Mouse (Mus musculus): Measurements from ENCODE around the gene Lrig3.

The Lrig3 gene

DNA sequence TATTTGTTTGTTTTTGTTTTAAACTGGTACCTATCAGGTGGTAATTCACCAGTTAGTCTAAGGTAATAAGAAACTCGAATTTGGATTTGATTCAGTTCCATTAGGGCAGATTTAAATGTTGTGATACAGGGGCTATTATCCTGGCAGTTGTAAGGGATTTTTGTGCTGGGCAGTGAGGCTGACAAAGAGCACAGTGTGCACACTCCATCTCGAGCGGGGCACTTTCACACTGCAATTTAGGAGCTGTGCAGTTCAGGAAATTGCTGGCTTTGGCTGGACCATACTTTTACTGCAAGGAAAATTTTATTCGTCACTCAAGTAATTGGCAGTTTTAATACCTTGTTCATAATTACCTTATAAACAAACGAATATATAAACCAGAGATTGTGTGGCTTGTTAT is 24.4 kb downstream of the Lrig3 start:
- in situ Hi-C loops (cut with MboI; ENCODE audit: low pct_unique_long_range_greater_than_20kb in 1 of 2, low sequenced_read_pairs in 2 of 2, unreplicated experiment in 1 of 2), result no loop called here

DNA sequence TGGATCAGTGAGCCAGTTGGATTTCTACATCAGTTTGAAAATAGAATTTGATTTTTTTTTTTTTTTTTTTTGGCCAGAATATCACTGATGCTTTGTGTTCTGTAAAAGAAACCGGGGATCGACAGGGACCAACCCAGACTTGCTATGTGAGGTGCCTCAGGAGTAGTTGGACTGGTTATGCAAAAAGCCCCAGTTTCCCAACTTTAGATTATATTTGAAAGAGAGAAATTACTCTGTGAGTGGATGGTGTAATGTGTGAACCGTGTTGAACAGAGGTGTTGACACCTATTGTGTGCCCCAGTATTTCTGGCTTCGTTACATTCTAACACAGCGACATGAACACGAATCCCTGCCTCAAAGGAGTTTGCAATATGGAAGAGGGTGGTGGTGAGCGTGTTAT is 25.9 kb downstream of the Lrig3 start:
- in situ Hi-C loops (cut with MboI; ENCODE audit: low pct_unique_long_range_greater_than_20kb in 1 of 2, low sequenced_read_pairs in 2 of 2, unreplicated experiment in 1 of 2), result no loop called here

DNA sequence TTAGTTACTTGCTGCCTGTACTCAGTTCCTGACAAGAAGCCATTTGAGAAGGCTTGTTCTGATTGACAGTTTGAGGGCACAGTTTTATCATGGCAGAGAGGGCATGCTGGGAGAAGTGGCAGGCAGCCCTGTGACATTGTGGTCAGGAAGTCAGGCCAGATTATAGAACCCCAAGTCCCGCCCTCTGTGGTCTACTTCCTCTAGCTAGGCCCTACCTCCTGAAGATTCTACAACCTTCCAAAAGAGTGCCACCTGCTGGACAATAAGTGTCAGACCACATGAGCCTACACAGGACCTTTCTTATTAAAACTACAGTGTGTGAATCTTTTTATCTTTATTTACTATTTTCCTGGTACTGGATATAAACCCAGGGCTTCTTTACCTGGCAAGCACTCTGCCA is 28.9 kb downstream of the Lrig3 start:
- in situ Hi-C loops (cut with MboI; ENCODE audit: low pct_unique_long_range_greater_than_20kb in 1 of 2, low sequenced_read_pairs in 2 of 2, unreplicated experiment in 1 of 2), result no loop called here

DNA sequence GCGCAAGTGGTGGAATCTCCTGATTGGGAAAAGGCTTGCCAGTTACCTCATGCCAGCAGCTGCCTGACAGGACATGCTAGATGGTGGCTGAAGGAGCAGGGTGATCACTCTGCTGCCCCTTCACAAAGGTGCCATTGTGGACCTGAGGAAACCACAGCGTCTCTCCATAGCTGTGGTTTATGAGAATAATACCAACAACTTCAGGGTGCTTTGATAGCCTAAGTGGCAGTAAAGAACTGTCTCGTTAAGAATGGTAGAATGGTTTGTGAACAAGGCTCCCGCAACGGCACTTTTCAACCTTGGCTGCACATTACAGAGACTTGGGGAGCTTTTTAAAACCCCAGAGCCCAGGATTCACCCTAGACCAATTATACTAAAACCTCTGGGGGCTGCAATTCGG is 29.7 kb downstream of the Lrig3 start:
- in situ Hi-C loops (cut with MboI; ENCODE audit: low pct_unique_long_range_greater_than_20kb in 1 of 2, low sequenced_read_pairs in 2 of 2, unreplicated experiment in 1 of 2), result no loop called here

DNA sequence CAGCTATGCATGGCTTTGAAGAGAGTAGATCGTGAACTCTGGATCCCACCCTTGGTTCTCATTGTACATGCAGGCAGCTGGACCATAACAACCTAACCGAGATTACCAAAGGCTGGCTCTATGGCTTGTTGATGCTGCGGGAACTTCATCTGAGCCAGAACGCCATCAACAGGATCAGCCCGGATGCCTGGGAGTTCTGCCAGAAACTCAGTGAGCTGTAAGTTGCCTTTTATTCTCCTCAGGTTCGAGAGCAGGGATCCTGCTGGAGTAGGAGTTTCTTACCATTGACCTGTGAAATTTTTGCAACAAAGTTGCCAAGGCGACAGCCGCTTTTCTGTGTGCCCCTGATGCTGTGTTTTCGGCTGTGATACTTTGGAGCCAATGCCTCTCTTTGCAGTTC is 31.0 kb downstream of the Lrig3 start:
- in situ Hi-C loops (cut with MboI; ENCODE audit: low pct_unique_long_range_greater_than_20kb in 1 of 2, low sequenced_read_pairs in 2 of 2, unreplicated experiment in 1 of 2), result no loop called here

DNA sequence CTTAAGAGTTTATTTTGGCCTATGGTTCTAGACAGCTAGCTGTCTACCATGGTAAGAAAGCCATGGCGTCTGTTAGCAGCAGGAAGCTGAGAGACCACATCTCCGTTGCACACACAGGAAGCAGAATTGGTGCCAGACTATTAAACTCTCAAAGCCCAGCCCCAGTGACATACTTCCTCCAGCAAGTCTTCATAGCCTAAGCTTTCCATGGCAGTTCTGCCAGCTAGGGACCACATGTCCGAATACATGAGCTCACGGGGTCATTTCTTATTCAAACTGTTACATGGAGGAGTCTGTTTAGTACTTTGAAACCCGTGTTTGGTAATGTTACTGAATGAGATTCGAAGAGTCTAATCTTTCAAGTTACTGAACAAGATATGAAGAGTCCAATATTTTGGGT is 33.6 kb downstream of the Lrig3 start:
- in situ Hi-C loops (cut with MboI; ENCODE audit: low pct_unique_long_range_greater_than_20kb in 1 of 2, low sequenced_read_pairs in 2 of 2, unreplicated experiment in 1 of 2), result no loop called here

DNA sequence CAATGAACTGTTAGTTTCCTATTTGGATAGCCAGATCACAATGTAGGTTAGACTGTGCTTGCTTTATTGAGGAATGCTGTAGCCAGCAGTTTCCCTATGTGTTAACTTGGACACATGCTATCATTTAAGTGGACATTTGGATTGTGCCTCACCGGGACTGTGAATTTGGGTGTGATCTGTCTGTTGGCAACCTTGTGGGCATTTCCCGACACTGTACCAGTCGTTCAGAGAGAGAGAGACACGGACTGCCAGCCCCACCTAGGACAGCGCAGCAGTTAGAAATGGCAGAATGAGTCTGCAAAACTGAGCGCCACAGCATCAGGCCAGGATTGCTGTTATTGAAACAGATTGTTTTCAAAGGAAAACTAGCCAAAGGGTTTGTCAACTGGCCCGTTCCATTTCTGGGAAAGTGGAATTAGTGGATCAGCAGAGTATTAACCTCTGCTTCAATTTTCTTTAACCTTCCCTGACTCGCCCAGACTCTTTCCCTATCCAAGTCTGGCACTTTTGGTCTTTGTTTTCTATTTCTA is 35.0 kb downstream of the Lrig3 start:
- in situ Hi-C loops (cut with MboI; ENCODE audit: low pct_unique_long_range_greater_than_20kb in 1 of 2, low sequenced_read_pairs in 2 of 2, unreplicated experiment in 1 of 2), result loop anchor here in 1 of 2 experiments (10.0 kb wide), 1 partner anchor 206 kb away; no protein-coding TSS in a partner anchor

DNA sequence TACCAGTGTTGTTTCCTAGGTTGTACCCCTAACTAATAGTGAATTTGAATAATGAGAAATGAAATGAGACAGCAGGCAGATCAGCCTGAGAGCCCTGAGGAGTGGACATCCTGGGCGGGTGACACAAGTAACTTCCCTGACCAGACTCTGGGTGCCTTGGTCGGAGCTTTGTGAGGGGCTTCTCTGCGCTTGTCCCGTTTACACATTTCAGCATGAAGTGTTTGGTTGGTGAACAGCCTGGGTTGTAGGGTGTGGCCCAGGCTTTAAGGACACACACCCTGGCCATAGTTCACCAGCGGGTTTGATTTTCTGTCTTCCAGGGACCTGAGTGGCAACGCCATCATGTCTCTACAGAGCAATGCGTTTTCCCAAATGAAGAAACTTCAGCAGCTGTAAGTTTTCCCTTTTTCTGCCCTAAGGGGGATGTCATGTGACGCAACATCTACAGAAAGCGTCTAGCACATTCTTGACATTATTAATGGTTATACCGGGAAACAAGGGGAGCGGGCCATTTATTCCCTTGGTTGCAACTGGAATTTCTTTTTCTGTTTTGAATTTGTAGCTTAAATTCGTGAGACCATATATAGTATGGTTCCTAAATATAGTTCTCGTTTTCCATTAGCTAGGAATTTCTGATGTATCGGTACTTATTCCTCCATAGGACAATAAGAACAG is 36.2 kb downstream of the Lrig3 start:
- in situ Hi-C loops (cut with MboI; ENCODE audit: low pct_unique_long_range_greater_than_20kb in 1 of 2, low sequenced_read_pairs in 2 of 2, unreplicated experiment in 1 of 2), result loop anchor here in 1 of 2 experiments (10.0 kb wide), 1 partner anchor 207 kb away; no protein-coding TSS in a partner anchor

DNA sequence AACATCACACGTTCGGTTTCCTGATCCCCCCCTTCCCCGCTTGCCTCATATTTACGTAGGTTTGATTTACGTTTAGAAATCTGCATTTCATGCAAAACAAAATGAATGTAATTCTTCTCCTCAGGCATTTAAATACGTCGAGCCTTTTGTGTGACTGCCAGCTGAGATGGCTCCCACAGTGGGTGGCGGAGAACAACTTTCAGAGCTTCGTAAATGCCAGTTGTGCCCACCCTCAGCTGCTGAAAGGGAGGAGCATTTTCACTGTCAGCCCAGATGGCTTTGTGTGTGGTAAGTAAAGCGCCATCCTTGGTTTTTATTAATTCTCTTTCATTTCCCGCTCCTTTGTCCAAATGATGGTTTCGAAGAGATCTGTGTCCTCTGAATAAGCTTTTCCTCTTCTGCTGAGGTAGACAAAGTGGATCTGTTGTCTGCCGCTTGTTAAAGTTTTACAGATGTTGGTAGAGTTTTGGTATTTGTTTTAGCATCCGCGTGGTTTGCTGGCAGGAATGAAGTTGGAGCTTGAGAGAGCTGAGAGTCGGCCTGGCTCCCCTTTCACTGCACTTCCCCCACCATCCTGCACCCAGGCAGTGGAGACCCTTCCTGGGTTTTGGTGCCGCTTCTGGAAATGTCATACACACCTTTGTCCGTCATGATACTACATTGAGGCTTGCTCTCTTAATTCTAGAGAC is 37.0 kb downstream of the Lrig3 start:
- in situ Hi-C loops (cut with MboI; ENCODE audit: low pct_unique_long_range_greater_than_20kb in 1 of 2, low sequenced_read_pairs in 2 of 2, unreplicated experiment in 1 of 2), result loop anchor here in 1 of 2 experiments (10.0 kb wide), 1 partner anchor 208 kb away; no protein-coding TSS in a partner anchor

DNA sequence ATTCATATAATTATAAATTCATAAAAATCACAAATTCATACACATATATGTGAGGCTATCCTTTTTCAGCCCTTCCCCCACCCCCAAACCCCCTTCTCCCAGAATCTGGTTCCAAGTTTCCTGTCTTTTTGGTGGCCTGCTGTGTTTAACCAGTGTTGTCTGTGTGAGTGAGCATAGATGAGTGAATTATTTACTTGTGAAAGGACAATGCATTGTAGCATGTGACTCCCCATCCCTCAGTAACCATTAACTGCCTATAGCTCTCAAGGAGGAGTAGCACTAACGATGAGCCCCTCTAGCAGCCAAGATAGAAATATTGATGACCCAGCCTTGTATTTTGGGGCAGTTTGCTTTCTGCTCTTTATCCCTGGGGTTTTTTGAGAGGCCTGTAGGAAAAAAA is 37.9 kb downstream of the Lrig3 start:
- in situ Hi-C loops (cut with MboI; ENCODE audit: low pct_unique_long_range_greater_than_20kb in 1 of 2, low sequenced_read_pairs in 2 of 2, unreplicated experiment in 1 of 2), result loop anchor here in 1 of 2 experiments (10.0 kb wide), 1 partner anchor 209 kb away; no protein-coding TSS in a partner anchor

DNA sequence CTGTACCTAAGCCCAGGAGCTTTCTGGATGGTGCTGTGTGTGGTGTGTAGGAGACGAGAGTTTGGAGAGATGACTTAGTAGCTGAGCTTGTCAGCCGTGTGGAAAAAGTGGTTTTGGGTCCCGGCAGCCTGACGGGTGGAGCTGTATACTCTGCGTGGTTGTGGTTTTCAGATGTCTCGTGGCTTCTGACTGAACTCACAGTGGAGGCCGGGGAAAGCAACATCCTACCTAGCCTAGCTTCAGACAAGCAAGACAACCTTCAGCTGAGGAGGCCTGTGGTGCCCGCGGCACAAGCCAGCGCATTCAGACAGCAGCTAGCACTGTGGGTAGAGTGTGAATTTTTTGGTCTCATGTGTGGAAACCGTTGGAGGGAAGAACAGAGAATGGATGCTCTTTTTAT is 47.7 kb downstream of the Lrig3 start:
- in situ Hi-C loops (cut with MboI; ENCODE audit: low pct_unique_long_range_greater_than_20kb in 1 of 2, low sequenced_read_pairs in 2 of 2, unreplicated experiment in 1 of 2), result no loop called here

DNA sequence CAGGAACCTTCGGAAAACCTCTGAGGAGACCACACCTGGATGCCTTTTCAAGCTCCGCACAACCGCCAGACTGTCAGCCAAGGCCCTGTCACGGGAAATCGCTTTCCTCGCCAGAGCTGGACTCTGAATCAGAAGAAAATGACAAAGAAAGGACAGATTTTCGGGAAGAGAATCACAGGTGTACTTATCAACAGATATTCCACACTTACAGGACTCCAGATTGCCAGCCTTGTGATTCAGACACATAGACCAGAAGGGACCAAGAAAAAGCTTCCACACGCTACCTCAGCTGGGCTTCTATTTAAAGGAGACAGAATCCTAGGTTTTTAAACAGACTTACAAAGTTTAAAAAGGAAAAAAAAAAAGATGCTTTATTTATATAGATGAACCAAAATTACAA is 48.7 kb downstream of the Lrig3 start:
- in situ Hi-C loops (cut with MboI; ENCODE audit: low pct_unique_long_range_greater_than_20kb in 1 of 2, low sequenced_read_pairs in 2 of 2, unreplicated experiment in 1 of 2), result no loop called here

DNA sequence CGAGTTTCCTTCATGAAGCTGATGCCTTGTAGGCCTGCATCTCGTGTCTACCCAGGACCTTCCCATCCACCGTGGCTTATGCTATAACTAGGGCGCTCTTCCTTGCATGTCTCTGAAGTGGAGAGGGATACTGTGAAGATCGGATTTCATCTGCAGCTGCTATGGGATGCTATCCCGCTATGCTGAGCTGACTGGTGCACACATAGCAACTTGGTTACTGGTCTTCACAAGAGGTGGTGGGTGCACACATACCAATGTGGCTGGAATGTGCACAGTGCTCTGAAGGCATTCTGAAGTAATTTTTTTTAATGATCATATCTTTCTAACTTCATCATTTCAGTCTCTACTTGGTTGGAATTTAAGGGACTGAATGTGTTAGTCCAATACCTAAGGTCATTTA is 49.7 kb downstream of the Lrig3 start:
- in situ Hi-C loops (cut with MboI; ENCODE audit: low pct_unique_long_range_greater_than_20kb in 1 of 2, low sequenced_read_pairs in 2 of 2, unreplicated experiment in 1 of 2), result no loop called here

DNA sequence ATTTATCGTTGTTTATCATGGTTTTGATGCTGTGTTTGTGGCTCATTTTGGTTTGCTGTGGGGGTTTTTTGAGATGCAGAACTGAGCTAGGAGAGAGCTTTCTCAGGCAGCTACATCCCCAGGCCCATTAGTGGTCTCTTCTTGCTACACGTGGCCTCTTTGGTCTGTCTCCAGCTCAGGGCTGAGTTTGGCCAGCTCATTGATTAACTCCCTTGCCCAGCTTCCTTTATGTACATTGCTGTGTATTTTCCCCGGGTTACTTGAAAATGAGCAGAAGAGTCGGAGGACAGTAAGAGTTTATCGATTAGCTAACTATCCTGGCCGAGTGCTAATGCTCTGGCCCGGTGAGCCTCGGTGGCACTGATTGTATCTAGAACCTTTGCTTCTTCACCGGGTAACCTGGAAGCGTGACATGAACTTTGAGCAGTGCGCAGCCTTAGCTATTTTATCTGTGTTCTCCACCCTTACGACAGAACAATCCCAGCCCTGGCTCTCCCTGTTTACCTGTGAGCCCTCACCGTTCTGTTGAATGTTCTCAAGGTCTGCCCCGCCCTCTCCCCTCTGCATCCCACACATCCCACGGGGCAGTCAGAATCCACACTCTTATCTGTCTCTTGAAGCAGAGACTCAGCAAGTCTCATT is 53.5 kb downstream of the Lrig3 start:
- in situ Hi-C loops (cut with MboI; ENCODE audit: low pct_unique_long_range_greater_than_20kb in 1 of 2, low sequenced_read_pairs in 2 of 2, unreplicated experiment in 1 of 2), result no loop called here

DNA sequence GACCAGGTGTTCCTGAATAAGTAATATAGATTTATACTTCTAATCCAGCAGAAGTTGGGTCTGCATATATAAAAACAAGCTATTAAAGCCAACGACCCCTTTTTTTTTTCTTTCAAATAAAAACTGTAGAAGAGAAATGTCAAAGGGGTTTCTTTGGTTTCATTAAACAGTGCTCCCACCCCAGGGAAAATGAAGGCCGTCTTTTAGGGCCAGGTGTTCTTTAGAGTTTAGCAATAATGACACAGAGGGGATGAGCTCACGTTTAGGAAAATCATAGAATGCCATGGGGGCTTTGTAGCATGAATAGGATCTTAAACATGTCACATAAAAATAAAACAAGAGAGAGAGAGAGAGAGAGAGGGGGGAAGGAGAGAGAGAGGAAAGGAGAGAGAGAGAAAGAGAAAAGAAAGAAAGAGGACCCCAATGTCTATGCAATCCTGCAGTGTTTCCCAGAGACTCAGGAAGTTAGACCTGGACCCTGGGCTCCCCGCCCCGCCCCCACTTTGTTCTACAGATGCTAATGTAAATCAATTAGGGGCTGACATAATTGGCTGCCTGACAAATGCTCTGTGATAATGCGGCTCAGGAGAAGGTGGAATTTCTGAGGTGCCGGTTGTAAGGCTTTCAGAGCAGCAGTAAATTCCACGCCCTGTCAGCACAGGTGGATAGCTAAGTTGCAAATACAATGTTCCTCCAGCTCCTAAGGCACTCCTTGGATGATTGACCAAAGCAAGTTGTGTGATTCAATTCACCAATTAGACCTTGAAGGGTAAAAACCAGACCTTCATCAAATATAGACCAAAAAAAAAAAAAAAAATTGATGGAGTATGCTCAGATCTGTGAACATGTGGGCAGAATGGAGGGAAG is 62.8 kb downstream of the Lrig3 start:
- in situ Hi-C loops (cut with MboI; ENCODE audit: low pct_unique_long_range_greater_than_20kb in 1 of 2, low sequenced_read_pairs in 2 of 2, unreplicated experiment in 1 of 2), result no loop called here

DNA sequence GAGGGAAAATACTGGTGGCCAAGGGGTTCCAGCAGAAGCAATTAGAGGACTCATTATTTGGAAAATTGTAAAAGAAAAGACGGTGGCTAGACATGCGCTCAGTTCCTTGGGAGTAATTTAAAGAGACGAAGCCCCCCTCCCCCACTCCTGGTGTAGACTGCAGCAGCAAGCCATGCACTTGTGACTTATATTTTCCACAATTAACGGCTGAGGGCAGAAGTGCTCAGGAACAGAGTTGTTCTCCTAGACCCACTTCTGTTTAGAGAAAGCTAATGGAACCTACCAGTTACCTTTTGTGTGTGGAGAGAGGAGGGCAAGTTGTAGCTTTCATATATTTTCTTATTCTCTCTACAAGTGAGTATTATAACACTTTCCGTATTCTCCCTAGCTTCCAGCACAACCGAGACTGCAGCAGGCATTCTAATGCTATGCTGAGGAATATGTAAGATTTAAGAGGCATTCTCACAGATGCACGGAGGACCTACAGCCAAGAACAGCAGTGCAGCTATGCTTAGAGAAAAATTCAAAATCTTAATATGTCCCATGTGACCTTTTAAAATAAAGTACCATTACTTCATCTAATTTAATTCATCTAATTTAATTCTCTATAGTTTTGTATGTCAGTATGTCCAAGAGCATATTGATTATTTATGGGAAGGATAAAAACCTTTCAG is 63.6 kb downstream of the Lrig3 start:
- in situ Hi-C loops (cut with MboI; ENCODE audit: low pct_unique_long_range_greater_than_20kb in 1 of 2, low sequenced_read_pairs in 2 of 2, unreplicated experiment in 1 of 2), result no loop called here

DNA sequence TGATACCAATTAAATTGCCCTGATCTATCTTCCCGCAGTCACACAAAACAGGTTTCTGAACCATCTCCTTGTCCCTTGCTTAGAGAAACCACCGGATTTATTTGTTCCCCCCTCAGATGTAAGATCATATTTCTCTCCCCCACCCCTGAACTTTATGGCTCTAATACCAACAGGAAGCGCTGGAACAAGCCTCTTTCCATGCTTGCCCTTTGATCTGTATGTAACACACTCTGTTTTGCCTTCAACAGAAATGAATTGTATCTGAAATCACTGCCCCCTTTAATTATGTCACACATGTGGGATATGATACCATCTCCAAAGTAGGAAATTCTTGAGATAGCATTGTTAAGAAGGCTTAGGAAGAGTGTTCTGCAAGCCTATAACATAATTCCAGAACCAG is 90.9 kb downstream of the Lrig3 start:
- in situ Hi-C loops (cut with MboI; ENCODE audit: low pct_unique_long_range_greater_than_20kb in 1 of 2, low sequenced_read_pairs in 2 of 2, unreplicated experiment in 1 of 2), result no loop called here

DNA sequence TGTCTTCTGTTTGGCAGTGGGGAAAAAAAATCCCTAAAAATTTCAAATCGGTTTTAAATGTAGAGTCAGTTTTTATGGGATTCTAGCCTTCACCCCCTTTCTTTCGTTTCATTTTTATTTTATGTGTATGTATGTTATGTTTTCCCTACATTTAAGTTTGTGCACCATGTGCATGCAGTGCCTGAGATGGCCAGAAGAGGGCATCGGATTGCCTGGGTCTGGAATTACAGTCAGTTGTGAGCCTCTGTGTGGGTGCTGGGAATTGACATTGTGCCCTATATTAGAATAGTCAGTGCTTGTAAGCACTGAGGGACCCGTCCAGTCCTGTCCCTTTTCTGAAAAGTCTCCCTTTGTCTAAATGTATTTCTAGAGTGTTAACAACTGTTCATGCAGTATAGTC is 96.8 kb downstream of the Lrig3 start:
- in situ Hi-C loops (cut with MboI; ENCODE audit: low pct_unique_long_range_greater_than_20kb in 1 of 2, low sequenced_read_pairs in 2 of 2, unreplicated experiment in 1 of 2), result no loop called here
